Mouse (Mus musculus): ENCODE results near the gene Tmem204. TPM values are rescaled to one million over a fixed set of nuclear protein-coding genes. Genes with fewer than 3 reads are reported as not detected.
A peak's percentile ranks its signal among the peaks of the same experiment; 100 is the strongest.

Tmem204 gene
- polyA plus RNA-seq, 1 experiment = 0.43 TPM

DNA sequence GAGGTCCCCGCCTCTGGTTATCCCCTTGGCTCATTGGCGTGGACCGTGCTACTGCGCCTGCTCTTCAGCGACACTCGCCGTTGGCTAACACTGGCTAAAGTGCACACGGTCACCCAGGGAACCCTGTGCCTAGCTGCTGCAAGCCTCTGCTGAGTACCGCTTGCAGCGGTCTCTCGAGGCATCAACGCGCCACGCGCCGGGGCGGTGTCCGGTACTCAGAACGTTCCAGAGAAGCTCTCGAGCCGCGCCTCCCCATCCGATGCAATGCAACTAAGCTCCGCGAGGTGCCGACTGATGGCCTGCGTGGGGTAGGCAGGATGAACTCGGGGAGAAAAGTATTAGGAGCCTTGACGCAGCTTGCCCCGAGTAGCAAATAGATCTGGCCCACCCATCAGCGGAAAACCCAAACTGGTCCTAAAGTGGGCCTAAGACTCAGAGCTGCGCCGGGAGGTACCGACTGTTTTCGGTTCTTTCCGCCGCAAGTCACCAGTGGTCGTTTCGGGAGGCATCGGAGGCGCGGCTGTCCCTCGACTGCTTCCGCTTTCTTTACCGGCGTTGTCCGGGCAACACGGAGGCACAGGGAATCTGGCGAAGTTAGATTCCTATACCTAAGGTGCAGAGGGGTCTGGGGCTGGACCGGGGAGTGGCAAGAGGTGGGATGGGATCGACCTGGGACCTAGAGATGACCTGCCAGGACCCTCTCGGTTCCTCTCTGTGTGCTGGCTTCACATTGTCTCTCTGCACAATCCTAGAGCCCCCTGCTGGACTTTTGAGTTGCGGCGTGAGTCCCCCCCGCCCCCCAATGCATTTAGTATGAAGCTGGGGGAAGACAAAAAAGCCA is 66.9 kb downstream of the Tmem204 start:
- peak overlapping the region; percentile 74 for H3K4me2 ChIP-seq (ENCODE audit: low read depth)
- no peaks in the 10 kb centered on the region for H3K36me3 ChIP-seq (ENCODE audit: control insufficient read depth, insufficient read depth)
- H3K79me2 ChIP-seq (ENCODE audit: control insufficient read depth, insufficient read depth) = peaks cover 37% of the 10 kb centered on the region
- no peaks in the 10 kb centered on the region for H3K27me3 ChIP-seq (ENCODE audit: control insufficient read depth, insufficient read depth, insufficient read length)
- TF ChIP-seq SRF (IDR thresholded peaks at IDR 0.05; ENCODE audit: control insufficient read depth, insufficient read length, low read depth) (no peak), POLR2AphosphoS2 (IDR thresholded peaks at IDR 0.05; ENCODE audit: insufficient read length, low read depth) (peak; percentile 86), POLR2A (IDR thresholded peaks at IDR 0.05; ENCODE audit: insufficient read length, low read depth) (peak; percentile 90)
- H3ac ChIP-seq (ENCODE audit: control insufficient read depth, insufficient read length) = peak overlapping the region; percentile 67
- H3K4me3 ChIP-seq = peak overlapping the region; percentile 82

DNA sequence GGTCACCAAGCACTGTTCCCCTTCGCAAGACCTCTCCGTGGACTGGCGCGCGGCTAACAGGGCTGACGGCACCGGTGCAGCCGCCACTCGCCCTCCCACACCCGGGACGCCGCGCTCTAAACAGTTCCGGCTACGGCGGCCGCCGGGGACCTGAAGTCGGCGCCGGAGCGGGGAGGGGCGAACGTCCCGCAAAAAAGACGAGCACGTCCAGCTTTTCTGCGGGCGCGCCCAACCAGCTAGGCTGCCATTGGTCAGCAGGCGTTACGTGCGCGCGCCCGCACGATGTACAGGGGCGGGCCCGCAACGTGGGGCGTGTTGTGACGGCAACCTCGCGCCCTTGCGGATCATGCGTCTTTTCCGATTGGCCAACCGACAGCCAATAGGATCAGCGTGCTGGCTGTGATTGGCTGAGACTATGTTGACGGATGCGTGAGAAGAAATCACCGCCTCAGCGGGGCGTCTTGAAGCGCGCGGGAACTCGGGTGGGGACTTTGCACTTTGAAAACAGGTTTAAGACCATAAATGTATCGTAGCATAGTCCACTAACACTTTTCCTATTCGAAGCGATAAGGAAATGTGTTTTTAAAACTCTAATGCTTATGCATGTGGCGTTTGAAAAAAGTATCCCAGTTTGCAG is 67.6 kb downstream of the Tmem204 start, which contains the start of the genes Cramp1l and Ift140:
Gene Cramp1l (minus strand): TSS at position 134 of the 637 bp plus-strand sequence.
Gene Ift140 (plus strand): TSS at position 431 of the 637 bp plus-strand sequence.
- H3K4me3 ChIP-seq = peak within 1 kb of the TSS; percentile 82
- H3ac ChIP-seq (ENCODE audit: control insufficient read depth, insufficient read length) = peak within 1 kb of the TSS; percentile 67
- peak within 1 kb of the TSS; percentile 93 for H3K4me2 ChIP-seq (ENCODE audit: low read depth)
- H3K27me3 ChIP-seq (ENCODE audit: control insufficient read depth, insufficient read depth, insufficient read length) = no peaks in the 10 kb centered on the region
- TF ChIP-seq TCF3 (IDR thresholded peaks at IDR 0.05; ENCODE audit: insufficient read length, low read depth) (no peak), SRF (IDR thresholded peaks at IDR 0.05; ENCODE audit: control insufficient read depth, insufficient read length, low read depth) (peak; percentile 80), E2F4 (IDR thresholded peaks at IDR 0.05; ENCODE audit: insufficient read depth) (peak; percentile 73), USF1 (IDR thresholded peaks at IDR 0.05; ENCODE audit: low read depth) (no peak), CEBPB (IDR thresholded peaks at IDR 0.05; ENCODE audit: insufficient read depth, poor library complexity, severe bottlenecking) (no peak), MAX (IDR thresholded peaks at IDR 0.05; ENCODE audit: low read depth) (no peak), TCF12 (IDR thresholded peaks at IDR 0.05; ENCODE audit: insufficient read depth, poor library complexity, severe bottlenecking) (no peak), REST (IDR thresholded peaks at IDR 0.05; ENCODE audit: insufficient read depth, insufficient read length) (no peak), MYOD1 (IDR thresholded peaks at IDR 0.05; ENCODE audit: control insufficient read depth in 1 of 3, insufficient read length in 2 of 3, low read depth in 2 of 3) (peak in 1 of 3 experiments; percentile 23), POLR2A (IDR thresholded peaks at IDR 0.05; ENCODE audit: insufficient read length, low read depth) (peak; percentile 84), MYOG (IDR thresholded peaks at IDR 0.05; ENCODE audit: control insufficient read depth in 1 of 3, insufficient read depth in 1 of 3, insufficient read length in 2 of 3, low read depth in 2 of 3) (peak in 1 of 3 experiments; percentile 10), POLR2AphosphoS2 (IDR thresholded peaks at IDR 0.05; ENCODE audit: insufficient read length, low read depth) (peak; percentile 75)
- no peaks in the 10 kb centered on the region for H3K36me3 ChIP-seq (ENCODE audit: control insufficient read depth, insufficient read depth)
- peaks cover 44% of the 10 kb centered on the region for H3K79me2 ChIP-seq (ENCODE audit: control insufficient read depth, insufficient read depth)

DNA sequence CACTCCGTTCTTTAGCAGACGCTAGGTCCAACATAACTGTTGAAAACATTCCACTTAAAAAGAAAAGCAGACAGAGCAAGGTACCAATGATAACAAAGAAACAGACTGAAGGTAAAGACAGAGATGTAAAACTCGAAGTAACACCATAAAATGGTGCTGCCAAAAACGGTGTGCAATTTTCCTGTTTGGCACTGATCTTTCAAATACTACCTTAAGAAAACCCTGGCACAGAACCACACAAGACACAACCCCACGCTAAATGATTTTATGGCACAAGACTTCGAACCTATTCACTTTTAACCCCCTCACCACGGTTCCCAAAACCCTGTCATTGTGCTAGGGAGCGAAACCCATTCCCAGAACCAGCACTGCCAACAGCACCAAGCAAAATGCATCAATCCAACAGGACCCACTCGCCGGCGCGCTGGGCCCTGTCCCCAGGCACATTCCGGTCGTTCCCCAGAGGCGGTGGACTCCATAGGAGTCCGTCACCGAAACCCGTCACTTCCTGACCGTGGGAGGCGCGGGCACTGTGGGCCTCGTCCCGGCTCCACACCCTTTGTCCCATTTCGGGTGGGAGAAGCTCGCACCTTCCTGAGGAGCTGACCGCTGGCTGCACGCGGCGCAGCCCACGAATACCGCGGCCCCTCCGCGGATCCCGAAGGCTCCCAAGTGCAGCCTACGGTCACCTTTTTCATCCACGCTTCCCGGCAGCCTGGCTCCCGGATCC is 68.4 kb downstream of the Tmem204 start:
- Histone ChIP-seq H3K79me2 (ENCODE audit: control insufficient read depth, insufficient read depth) (peaks cover 52% of the 10 kb centered on the region), H3ac (ENCODE audit: control insufficient read depth, insufficient read length) (peak overlapping the region; percentile 67), H3K27me3 (ENCODE audit: control insufficient read depth, insufficient read depth, insufficient read length) (no peaks in the 10 kb centered on the region), H3K36me3 (ENCODE audit: control insufficient read depth, insufficient read depth) (no peaks in the 10 kb centered on the region), H3K4me2 (ENCODE audit: low read depth) (peak overlapping the region; percentile 93), H3K4me3 (peak overlapping the region; percentile 82)
- no peak for TF ChIP-seq MYOD1 (IDR thresholded peaks at IDR 0.05; ENCODE audit: control insufficient read depth in 1 of 3, insufficient read length in 2 of 3, low read depth in 2 of 3)
- no peak for TF ChIP-seq MYOG (IDR thresholded peaks at IDR 0.05; ENCODE audit: control insufficient read depth in 1 of 3, insufficient read depth in 1 of 3, insufficient read length in 2 of 3, low read depth in 2 of 3)
- no peak for TF ChIP-seq E2F4 (IDR thresholded peaks at IDR 0.05; ENCODE audit: insufficient read depth)
- no peak for TF ChIP-seq REST (IDR thresholded peaks at IDR 0.05; ENCODE audit: insufficient read depth, insufficient read length)
- TF ChIP-seq USF1 (IDR thresholded peaks at IDR 0.05; ENCODE audit: low read depth) = no peak
- no peak for TF ChIP-seq TCF3 (IDR thresholded peaks at IDR 0.05; ENCODE audit: insufficient read length, low read depth)
- TF ChIP-seq SRF (IDR thresholded peaks at IDR 0.05; ENCODE audit: control insufficient read depth, insufficient read length, low read depth) = no peak
- TF ChIP-seq CEBPB (IDR thresholded peaks at IDR 0.05; ENCODE audit: insufficient read depth, poor library complexity, severe bottlenecking) = no peak
- TF ChIP-seq POLR2AphosphoS2 (IDR thresholded peaks at IDR 0.05; ENCODE audit: insufficient read length, low read depth) = no peak
- TF ChIP-seq TCF12 (IDR thresholded peaks at IDR 0.05; ENCODE audit: insufficient read depth, poor library complexity, severe bottlenecking) = no peak
- no peak for TF ChIP-seq MAX (IDR thresholded peaks at IDR 0.05; ENCODE audit: low read depth)
- TF ChIP-seq POLR2A (IDR thresholded peaks at IDR 0.05; ENCODE audit: insufficient read length, low read depth) = no peak

DNA sequence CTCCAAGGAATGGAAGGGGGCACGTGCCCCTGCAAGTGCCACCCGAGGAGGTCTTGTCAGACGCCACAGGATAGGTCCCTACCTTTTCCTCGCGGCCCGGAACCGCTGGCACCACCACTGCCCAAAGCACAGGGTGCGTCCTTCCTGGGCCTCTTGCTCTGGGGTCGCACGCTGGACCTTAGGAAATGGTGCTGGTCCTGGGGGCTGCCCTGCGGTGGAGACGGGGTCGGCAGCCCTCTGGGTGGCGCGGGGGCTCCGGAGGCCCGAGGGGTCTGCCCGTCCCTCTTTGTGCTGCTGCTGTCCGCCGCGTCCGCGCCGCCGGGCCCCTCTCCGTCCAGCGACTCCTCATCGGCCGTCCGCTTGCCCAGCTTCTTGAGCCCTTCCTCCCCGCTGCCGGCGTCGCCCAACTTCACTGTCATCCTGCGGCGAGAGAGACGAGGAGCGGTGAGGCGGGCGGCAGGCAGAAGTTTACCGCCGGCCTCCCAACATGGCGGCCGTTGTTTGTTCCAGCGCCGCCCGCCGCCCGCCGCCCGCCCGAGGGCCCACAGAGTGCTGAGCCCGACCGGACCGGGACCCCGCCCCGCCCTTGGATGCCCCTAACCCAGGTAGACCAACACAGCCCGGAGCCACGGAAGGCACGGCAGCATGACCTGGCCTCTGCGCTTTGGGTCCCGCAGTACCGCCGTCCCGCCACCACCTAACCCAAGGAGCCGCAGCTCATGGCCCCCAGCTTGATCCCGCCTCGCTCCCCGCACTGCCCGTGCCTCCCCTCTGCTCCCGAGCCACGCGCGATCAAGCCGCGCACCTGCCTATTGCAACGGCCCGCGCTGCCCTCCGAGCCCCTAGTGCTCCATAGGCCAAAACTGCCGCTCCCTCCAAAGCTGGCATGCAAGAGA is 69.5 kb downstream of the Tmem204 start:
- peak overlapping the region; percentile 82 for H3K4me3 ChIP-seq
- H3K36me3 ChIP-seq (ENCODE audit: control insufficient read depth, insufficient read depth) = no peaks in the 10 kb centered on the region
- peak overlapping the region; percentile 93 for H3K4me2 ChIP-seq (ENCODE audit: low read depth)
- H3ac ChIP-seq (ENCODE audit: control insufficient read depth, insufficient read length) = peak overlapping the region; percentile 67
- peaks cover 64% of the 10 kb centered on the region for H3K79me2 ChIP-seq (ENCODE audit: control insufficient read depth, insufficient read depth)
- no peaks in the 10 kb centered on the region for H3K27me3 ChIP-seq (ENCODE audit: control insufficient read depth, insufficient read depth, insufficient read length)
- TF ChIP-seq POLR2A (IDR thresholded peaks at IDR 0.05; ENCODE audit: insufficient read length, low read depth) (no peak), MYOD1 (IDR thresholded peaks at IDR 0.05; ENCODE audit: control insufficient read depth in 1 of 3, insufficient read length in 2 of 3, low read depth in 2 of 3) (no peak), USF1 (IDR thresholded peaks at IDR 0.05; ENCODE audit: low read depth) (no peak)

Other genes starting within 250 kb of the Tmem204 start
- gene Hagh, start 243.4 kb downstream of the Tmem204 start, polyA plus RNA-seq (2012; fragmentation: generic; extraction: Trizol) = 58.3 TPM
- gene Fahd1, start 233.2 kb downstream of the Tmem204 start, polyA plus RNA-seq (2012; fragmentation: generic; extraction: Trizol) = 9.5 TPM
- not detected for gene Igfals, start 217.6 kb downstream of the Tmem204 start, polyA plus RNA-seq (2012; fragmentation: generic; extraction: Trizol)
- 38.5 TPM for gene Nubp2, start 197.2 kb downstream of the Tmem204 start, polyA plus RNA-seq (2012; fragmentation: generic; extraction: Trizol)
- 46.6 TPM for gene Spsb3, start 196.9 kb downstream of the Tmem204 start, polyA plus RNA-seq (2012; fragmentation: generic; extraction: Trizol)
- gene Eme2, start 188.5 kb downstream of the Tmem204 start, polyA plus RNA-seq (2012; fragmentation: generic; extraction: Trizol) = 12.5 TPM
- 142 TPM for gene Mrps34, start 188.5 kb downstream of the Tmem204 start, polyA plus RNA-seq (2012; fragmentation: generic; extraction: Trizol)
- gene Nme3, start 187.1 kb downstream of the Tmem204 start, polyA plus RNA-seq (2012; fragmentation: generic; extraction: Trizol) = 23.7 TPM
- 47.6 TPM for gene Mapk8ip3, start 146.6 kb downstream of the Tmem204 start, polyA plus RNA-seq (2012; fragmentation: generic; extraction: Trizol)
- gene Jpt2, start 122.9 kb downstream of the Tmem204 start, polyA plus RNA-seq (2012; fragmentation: generic; extraction: Trizol) = 16.3 TPM
- gene Cramp1l, start 67.8 kb downstream of the Tmem204 start, polyA plus RNA-seq (2012; fragmentation: generic; extraction: Trizol) = 3.5 TPM
- gene Ift140, start 67.5 kb downstream of the Tmem204 start, polyA plus RNA-seq (2012; fragmentation: generic; extraction: Trizol) = 8.9 TPM
- gene Telo2, start 32.4 kb upstream of the Tmem204 start, polyA plus RNA-seq (2012; fragmentation: generic; extraction: Trizol) = 14.4 TPM
- not detected for gene Ptx4, start 37.2 kb upstream of the Tmem204 start, polyA plus RNA-seq (2012; fragmentation: generic; extraction: Trizol)
- gene Clcn7, start 49.8 kb upstream of the Tmem204 start, polyA plus RNA-seq (2012; fragmentation: generic; extraction: Trizol) = 22.9 TPM
- not detected for gene Ccdc154, start 78.9 kb upstream of the Tmem204 start, polyA plus RNA-seq (2012; fragmentation: generic; extraction: Trizol)
- not detected for gene Gm38655, start 91.9 kb upstream of the Tmem204 start, polyA plus RNA-seq (2012; fragmentation: generic; extraction: Trizol)
- gene BC003965, start 101.0 kb upstream of the Tmem204 start, polyA plus RNA-seq (2012; fragmentation: generic; extraction: Trizol) = 13.7 TPM
- gene Unkl, start 104.8 kb upstream of the Tmem204 start, polyA plus RNA-seq (2012; fragmentation: generic; extraction: Trizol) = 1.9 TPM
- gene Gnptg, start 156.5 kb upstream of the Tmem204 start, polyA plus RNA-seq (2012; fragmentation: generic; extraction: Trizol) = 26.5 TPM
- 44.7 TPM for gene Tsr3, start 156.6 kb upstream of the Tmem204 start, polyA plus RNA-seq (2012; fragmentation: generic; extraction: Trizol)
- gene Baiap3, start 172.8 kb upstream of the Tmem204 start, polyA plus RNA-seq (2012; fragmentation: generic; extraction: Trizol) = 0.01 TPM
- 246 TPM for gene Ube2i, start 191.0 kb upstream of the Tmem204 start, polyA plus RNA-seq (2012; fragmentation: generic; extraction: Trizol)
- not detected for gene Prss34, start 214.8 kb upstream of the Tmem204 start, polyA plus RNA-seq (2012; fragmentation: generic; extraction: Trizol)
- not detected for gene Prss28, start 225.1 kb upstream of the Tmem204 start, polyA plus RNA-seq (2012; fragmentation: generic; extraction: Trizol)
- gene Prss29, start 235.1 kb upstream of the Tmem204 start, polyA plus RNA-seq (2012; fragmentation: generic; extraction: Trizol) = not detected

Measured in myocyte (in vitro differentiated cells).